Mouse (Mus musculus) embryo, embryonic 9.5 days (tissue): Measurements from ENCODE around the gene Flt3.

ENCODE experiments used
- DNase-seq: peaks from one replicate; pipeline ENCODE4 v3.0.0-alpha.2; 2017; ENCODE audit errors: extremely low spot score

Flt3 gene

GRCm38 (mm10) chr5:147408731-147409130 is 8.4 kb upstream of the Flt3 start:
- no peak for DNase-seq

- no peak for DNase-seq
Observed at GRCm38 (mm10) chr5:147406135-147406534, 5.8 kb upstream of the Flt3 start.

GRCm38 (mm10) chr5:147402505-147402904 is 2.2 kb upstream of the Flt3 start:
- peak; percentile 46 for DNase-seq

- DNase-seq: no peak
Observed at GRCm38 (mm10) chr5:147401024-147401423, 735 bp upstream of the Flt3 start.

GRCm38 (mm10) chr5:147400505-147400979 is 253 bp upstream of the Flt3 start:
- DNase-seq: no peak

- no peak for DNase-seq
Observed at GRCm38 (mm10) chr5:147395050-147395449, 5.2 kb downstream of the Flt3 start.

- no peak for DNase-seq
Observed at GRCm38 (mm10) chr5:147392667-147393213, 7.5 kb downstream of the Flt3 start.

- DNase-seq: no peak
Observed at GRCm38 (mm10) chr5:147390772-147391171, 9.5 kb downstream of the Flt3 start.

GRCm38 (mm10) chr5:147389052-147389451 is 11.2 kb downstream of the Flt3 start:
- DNase-seq: no peak

- DNase-seq: no peak
Observed at GRCm38 (mm10) chr5:147388376-147389008, 11.8 kb downstream of the Flt3 start.

GRCm38 (mm10) chr5:147386865-147387264 is 13.4 kb downstream of the Flt3 start:
- DNase-seq: no peak

GRCm38 (mm10) chr5:147381396-147381795 is 18.9 kb downstream of the Flt3 start:
- no peak for DNase-seq

GRCm38 (mm10) chr5:147379481-147379880 is 20.8 kb downstream of the Flt3 start:
- no peak for DNase-seq

- no peak for DNase-seq
Observed at GRCm38 (mm10) chr5:147370276-147370675, 30.0 kb downstream of the Flt3 start.

GRCm38 (mm10) chr5:147368221-147368620 is 32.1 kb downstream of the Flt3 start:
- DNase-seq: no peak

GRCm38 (mm10) chr5:147365995-147366765 is 34.1 kb downstream of the Flt3 start:
- no peak for DNase-seq

- no peak for DNase-seq
Observed at GRCm38 (mm10) chr5:147363054-147363453, 37.2 kb downstream of the Flt3 start.

- DNase-seq: no peak
Observed at GRCm38 (mm10) chr5:147358481-147358880, 41.8 kb downstream of the Flt3 start.

GRCm38 (mm10) chr5:147357536-147357935 is 42.8 kb downstream of the Flt3 start:
- no peak for DNase-seq

- no peak for DNase-seq
Observed at GRCm38 (mm10) chr5:147356260-147357055, 43.8 kb downstream of the Flt3 start.

- no peak for DNase-seq
Observed at GRCm38 (mm10) chr5:147355788-147356187, 44.5 kb downstream of the Flt3 start.

GRCm38 (mm10) chr5:147354985-147355384 is 45.3 kb downstream of the Flt3 start:
- DNase-seq: no peak
